Mouse (Mus musculus) E14TG2a.4 (cell line): Measurements from ENCODE around the gene Psat1.
A peak's percentile ranks its signal among the peaks of the same experiment; 100 is the strongest.

Experiments used
- H3K27me3 ChIP-seq: 2 replicates; pipeline ENCODE4 v1.6.1; 2014; ENCODE audit warnings: low read length, control low read depth; ENCODE audit not compliant: insufficient read depth
- H3K36me3 ChIP-seq: 2 replicates; pipeline ENCODE4 v1.6.1; 2014; ENCODE audit warnings: low read length, control low read depth; ENCODE audit not compliant: insufficient read depth
- H3K4me1 ChIP-seq: replicated peaks from 2 replicates; pipeline ENCODE4 v1.6.1; 2014; ENCODE audit warnings: low read depth, low read length, control low read depth
- H3K4me3 ChIP-seq: replicated peaks from 2 replicates; pipeline ENCODE4 v1.5.1; 2014; ENCODE audit warnings: mild to moderate bottlenecking, low read length
- H3K9me3 ChIP-seq: 2 replicates; pipeline ENCODE4 v1.6.1; 2014; ENCODE audit warnings: low read length, control low read depth
- CTCF ChIP-seq: conservative IDR thresholded peaks from 2 replicates; pipeline ENCODE4 v1.5.1; 2014; ENCODE audit warnings: low read length
- NANOG ChIP-seq: IDR thresholded peaks from 2 replicates; pipeline ENCODE4 v1.6.1; 2014; ENCODE audit warnings: borderline replicate concordance, low read length, mixed read lengths
- POU5F1 ChIP-seq: IDR thresholded peaks from 2 replicates; pipeline ENCODE4 v1.6.1; 2014; ENCODE audit warnings: low read length, borderline replicate concordance

The Psat1 gene

GRCm38 (mm10) chr19:15947237-15947636, at the start of gene Psat1:
Gene Psat1 (minus strand): TSS chr19:15947337.
- Histone ChIP-seq H3K9me3 (no peaks in the 10 kb centered on the region), H3K4me3 (peak within 1 kb of the TSS; percentile 71), H3K4me1 (peaks cover 64% of the 10 kb centered on the region), H3K36me3 (no peaks in the 10 kb centered on the region), H3K27me3 (no peaks in the 10 kb centered on the region)
- TF ChIP-seq POU5F1 (no peak), CTCF (no peak), NANOG (no peak)

GRCm38 (mm10) chr19:15990102-15990501, 43.0 kb upstream of the Psat1 start:
- no peak overlapping the region for H3K4me3 ChIP-seq
- no peaks in the 10 kb centered on the region for H3K9me3 ChIP-seq
- no peaks in the 10 kb centered on the region for H3K27me3 ChIP-seq
- TF ChIP-seq NANOG (no peak), POU5F1 (no peak), CTCF (no peak)
- peaks cover 15% of the 10 kb centered on the region for H3K36me3 ChIP-seq
- peaks cover 8% of the 10 kb centered on the region; the same call in 1 of the 2 replicates for H3K4me1 ChIP-seq

GRCm38 (mm10) chr19:15985172-15985713, 38.1 kb upstream of the Psat1 start:
- H3K4me1 ChIP-seq: peaks cover 38% of the 10 kb centered on the region
- H3K27me3 ChIP-seq: no peaks in the 10 kb centered on the region
- no peaks in the 10 kb centered on the region for H3K9me3 ChIP-seq
- TF ChIP-seq NANOG (no peak), CTCF (no peak), POU5F1 (no peak)
- H3K4me3 ChIP-seq: peak overlapping the region; percentile 97
- H3K36me3 ChIP-seq: peaks cover 30% of the 10 kb centered on the region

GRCm38 (mm10) chr19:15984449-15985171, 37.5 kb upstream of the Psat1 start, which contains the start of gene Cep78:
Gene Cep78 (minus strand): TSS chr19:15984989.
- Histone ChIP-seq H3K27me3 (no peaks in the 10 kb centered on the region), H3K4me1 (peaks cover 38% of the 10 kb centered on the region)

GRCm38 (mm10) chr19:15983739-15984344, 36.7 kb upstream of the Psat1 start:
- Histone ChIP-seq H3K4me1 (peaks cover 38% of the 10 kb centered on the region), H3K27me3 (no peaks in the 10 kb centered on the region), H3K9me3 (no peaks in the 10 kb centered on the region), H3K36me3 (peaks cover 44% of the 10 kb centered on the region), H3K4me3 (peak overlapping the region; percentile 97)
- TF ChIP-seq CTCF (no peak), NANOG (no peak), POU5F1 (no peak)

More at GRCm38 (mm10) chr19:15984449-15985171, 37.5 kb upstream of the Psat1 start, which contains the start of gene Cep78:
- no peaks in the 10 kb centered on the region for H3K9me3 ChIP-seq
- peaks cover 36% of the 10 kb centered on the region for H3K36me3 ChIP-seq
- H3K4me3 ChIP-seq: peak within 1 kb of the TSS; percentile 97
- TF ChIP-seq NANOG (no peak), CTCF (no peak), POU5F1 (no peak)

- H3K4me3 ChIP-seq: peak overlapping the region; percentile 97
- no peak for TF ChIP-seq NANOG
- no peak for TF ChIP-seq POU5F1
- TF ChIP-seq CTCF: no peak
- peaks cover 38% of the 10 kb centered on the region for H3K4me1 ChIP-seq
- peaks cover 48% of the 10 kb centered on the region for H3K36me3 ChIP-seq
- H3K27me3 ChIP-seq: no peaks in the 10 kb centered on the region
- H3K9me3 ChIP-seq: no peaks in the 10 kb centered on the region
Observed at GRCm38 (mm10) chr19:15982926-15983738, 36.0 kb upstream of the Psat1 start.

- Histone ChIP-seq H3K27me3 (no peaks in the 10 kb centered on the region), H3K36me3 (peaks cover 52% of the 10 kb centered on the region)
Observed at GRCm38 (mm10) chr19:15981861-15982260, 34.7 kb upstream of the Psat1 start.

GRCm38 (mm10) chr19:15973365-15973764, 26.2 kb upstream of the Psat1 start:
- peaks cover 98% of the 10 kb centered on the region for H3K36me3 ChIP-seq
- H3K4me3 ChIP-seq: no peak overlapping the region
- no peaks in the 10 kb centered on the region for H3K27me3 ChIP-seq
- TF ChIP-seq NANOG (no peak), CTCF (no peak), POU5F1 (no peak)
- H3K9me3 ChIP-seq: no peaks in the 10 kb centered on the region
- peaks cover 8% of the 10 kb centered on the region for H3K4me1 ChIP-seq

More at GRCm38 (mm10) chr19:15981861-15982260, 34.7 kb upstream of the Psat1 start:
- H3K9me3 ChIP-seq: no peaks in the 10 kb centered on the region
- peak; percentile 73 for TF ChIP-seq CTCF
- no peak for TF ChIP-seq POU5F1
- TF ChIP-seq NANOG: no peak
- peaks cover 46% of the 10 kb centered on the region for H3K4me1 ChIP-seq
- no peak overlapping the region for H3K4me3 ChIP-seq
